8 mouse cellular contexts compared by ENCODE assay signal in genomic region chr7:141293852-141294471, GRCm38 (mm10). TPM values are rescaled to one million over a fixed set of nuclear protein-coding genes. Genes with fewer than 3 reads are reported as not detected.
DNase-seq lines count a peak whose midpoint lies in the region; ATAC-seq and TF ChIP-seq lines count a peak whose summit lies in the region.

No protein-coding gene starts in this region.

- no peak overlapping the region for H3K9ac ChIP-seq in liver, adult 2 months (ENCODE audit: low read depth, low read length)
- H3K9ac ChIP-seq in liver, postnatal 0 days (replicated peaks): 0 out of 2 replicates have a peak overlapping the region, but pooled peaks have one; percentile 16

- peak; percentile 34 for DNase-seq in liver, adult 2 months (ENCODE audit: extremely low read depth, low read depth, low spot score)
- DNase-seq in liver (no peak), adipocyte (ENCODE audit: low spot score) (no peak)
- peak; percentile 71 for DNase-seq in embryonic facial prominence, embryonic 10.5 days (ENCODE audit: low spot score)
- DNase-seq in hindbrain, embryonic 10.5 days (ENCODE audit: low spot score): peak; percentile 69
- no peak for DNase-seq in liver, postnatal 0 days
- DNase-seq in c-Kit-positive CD71-positive TER-119-positive erythroid progenitor cells, embryonic 14.5 days (ENCODE audit: low spot score): no peak

- ATAC-seq in liver, postnatal 0 days: peak; percentile 23; the same call in 1 of the 2 replicates
- peak; percentile 18; the same call in 1 of the 2 replicates for ATAC-seq in neutrophil, adult 5-6 weeks (ENCODE audit: extremely low read depth, insufficient number of reproducible peaks, low FRiP score, poor library complexity, severe bottlenecking)

- no peak overlapping the region for H3K27ac ChIP-seq in liver, adult 2 months (replicated peaks; ENCODE audit: insufficient read depth, low read depth, low read length)
- H3K27ac ChIP-seq in embryonic facial prominence, embryonic 10.5 days (replicated peaks): peak overlapping the region; percentile 31
- H3K27ac ChIP-seq in hindbrain, embryonic 10.5 days: peak overlapping the region; percentile 66
- H3K27ac ChIP-seq in liver, postnatal 0 days (ENCODE audit: low read depth): no peak overlapping the region

- TF ChIP-seq EP300 in liver, postnatal 0 days (IDR thresholded peaks at IDR 0.05; ENCODE audit: low read depth): no peak

- peaks cover 19% of the 10 kb centered on the region for H3K27me3 ChIP-seq in liver, adult 2 months (ENCODE audit: control insufficient read depth, insufficient read depth, low read length)
- peaks cover 75% of the 10 kb centered on the region for H3K27me3 ChIP-seq in embryonic facial prominence, embryonic 10.5 days (replicated peaks; ENCODE audit: low read depth, poor library complexity, severe bottlenecking)
- H3K27me3 ChIP-seq in hindbrain, embryonic 10.5 days (ENCODE audit: insufficient read depth, poor library complexity, severe bottlenecking): peaks cover 80% of the 10 kb centered on the region
- peaks cover 60% of the 10 kb centered on the region for H3K27me3 ChIP-seq in liver, postnatal 0 days (ENCODE audit: insufficient read depth, low read length)

- H3K79me2 ChIP-seq in liver, adult 2 months (ENCODE audit: control insufficient read depth, insufficient read depth, low read length): no peaks in the 10 kb centered on the region

- no peaks in the 10 kb centered on the region for H3K36me3 ChIP-seq in liver, adult 2 months (ENCODE audit: control insufficient read depth, insufficient read depth, low read length)
- peaks cover 31% of the 10 kb centered on the region for H3K36me3 ChIP-seq in embryonic facial prominence, embryonic 10.5 days (replicated peaks)
- H3K36me3 ChIP-seq in hindbrain, embryonic 10.5 days: peaks cover 21% of the 10 kb centered on the region
- H3K36me3 ChIP-seq in liver, postnatal 0 days (replicated peaks; ENCODE audit: insufficient read depth, low read length): no peaks in the 10 kb centered on the region

- no peaks in the 10 kb centered on the region for H3K9me3 ChIP-seq in embryonic facial prominence, embryonic 10.5 days
- H3K9me3 ChIP-seq in hindbrain, embryonic 10.5 days: no peaks in the 10 kb centered on the region
- H3K9me3 ChIP-seq in liver, postnatal 0 days (ENCODE audit: low read length): no peaks in the 10 kb centered on the region

- no peaks in the 10 kb centered on the region; the same call in 1 of the 2 replicates for H3K4me1 ChIP-seq in liver, adult 2 months (ENCODE audit: control insufficient read depth, insufficient read depth, low read length)
- peaks cover 36% of the 10 kb centered on the region for H3K4me1 ChIP-seq in embryonic facial prominence, embryonic 10.5 days
- H3K4me1 ChIP-seq in hindbrain, embryonic 10.5 days (replicated peaks): peaks cover 40% of the 10 kb centered on the region
- H3K4me1 ChIP-seq in liver, postnatal 0 days (ENCODE audit: insufficient read depth): peaks cover 16% of the 10 kb centered on the region

- peak; percentile 53 for TF ChIP-seq CTCF in liver, adult 2 months (IDR thresholded peaks at IDR 0.05; ENCODE audit: low read depth, low read length)
- no peak for TF ChIP-seq CTCF in liver, postnatal 0 days (IDR thresholded peaks at IDR 0.05; ENCODE audit: low read depth)

- TF ChIP-seq POLR2A in liver, adult 2 months (IDR thresholded peaks at IDR 0.05; ENCODE audit: extremely low read depth, insufficient read depth, low read length): no peak

- H3K4me3 ChIP-seq in liver, adult 2 months (ENCODE audit: insufficient read depth, low read depth, low read length): peak overlapping the region; percentile 1; the same call in 1 of the 2 replicates
- H3K4me3 ChIP-seq in embryonic facial prominence, embryonic 10.5 days: peak overlapping the region; percentile 70
- H3K4me3 ChIP-seq in hindbrain, embryonic 10.5 days: peak overlapping the region; percentile 47
- H3K4me3 ChIP-seq in liver, postnatal 0 days (ENCODE audit: low read depth, low read length): peak overlapping the region; percentile 24; the same call in 1 of the 2 replicates

- 2% methylated on average over 50 of the region's 53 CpGs for WGBS in liver, adult 2 months
- WGBS in embryonic facial prominence, embryonic 10.5 days: under 1% methylated on average over 53 of the region's 53 CpGs
- under 1% methylated on average over 53 of the region's 53 CpGs for WGBS in hindbrain, embryonic 10.5 days
- WGBS in liver, postnatal 0 days (ENCODE audit: insufficient replicate concordance): 2% methylated on average over 44 of the region's 53 CpGs

- H3K4me2 ChIP-seq in liver, postnatal 0 days (ENCODE audit: low read depth, low read length): peak overlapping the region; percentile 49

RNA-seq across cellular contexts. Expression of gene Drd4, which starts 2.2 kb away (rescaled TPM):
- not detected in 2 replicates for total RNA-seq in liver, adult 2 months (2014; rRNA removed)
- not detected in 2 replicates for polyA plus RNA-seq in liver, adult 2 months (2012; rRNA removed)
- polyA plus RNA-seq in embryonic facial prominence, embryonic 10.5 days (2016; fragmentation: Nextera tagmentation; extraction: Ambion mirVana): 0.60 and 0.86 TPM in 2 replicates
- 0.34 and 0.35 TPM in 2 replicates for polyA plus RNA-seq in hindbrain, embryonic 10.5 days (2016; fragmentation: Nextera tagmentation; extraction: Ambion mirVana)
- not detected in 2 replicates for polyA plus RNA-seq in liver, postnatal 0 days (2015; fragmentation: Nextera tagmentation; extraction: Ambion mirVana)
- total RNA-seq in neutrophil, adult 5-6 weeks (2017): not detected in 2 replicates

RNA-seq across cellular contexts. Expression of gene Sct, which starts 15.0 kb away (rescaled TPM):
- total RNA-seq in liver, adult 2 months (2014; rRNA removed): not detected in 2 replicates
- polyA plus RNA-seq in liver, adult 2 months (2012; rRNA removed): not detected in 2 replicates
- 8.8 and 9.6 TPM in 2 replicates for polyA plus RNA-seq in embryonic facial prominence, embryonic 10.5 days (2016; fragmentation: Nextera tagmentation; extraction: Ambion mirVana)
- polyA plus RNA-seq in hindbrain, embryonic 10.5 days (2016; fragmentation: Nextera tagmentation; extraction: Ambion mirVana): 8.2 and 12.3 TPM in 2 replicates
- polyA plus RNA-seq in liver, postnatal 0 days (2015; fragmentation: Nextera tagmentation; extraction: Ambion mirVana): not detected in 2 replicates
- not detected in 2 replicates for total RNA-seq in neutrophil, adult 5-6 weeks (2017)

RNA-seq across cellular contexts. Expression of gene Cdhr5, which starts 17.4 kb away (rescaled TPM):
- 18.5 and 40.3 TPM in 2 replicates for total RNA-seq in liver, adult 2 months (2014; rRNA removed)
- 31.2 and 31.7 TPM in 2 replicates for polyA plus RNA-seq in liver, adult 2 months (2012; rRNA removed)
- polyA plus RNA-seq in embryonic facial prominence, embryonic 10.5 days (2016; fragmentation: Nextera tagmentation; extraction: Ambion mirVana): 0.10 and 0.17 TPM in 2 replicates
- 0.32 TPM in 1 of 2 replicates, not detected in the other for polyA plus RNA-seq in hindbrain, embryonic 10.5 days (2016; fragmentation: Nextera tagmentation; extraction: Ambion mirVana)
- polyA plus RNA-seq in liver, postnatal 0 days (2015; fragmentation: Nextera tagmentation; extraction: Ambion mirVana): 1.1 and 1.3 TPM in 2 replicates
- not detected in 2 replicates for total RNA-seq in neutrophil, adult 5-6 weeks (2017)

RNA-seq across cellular contexts. Expression of gene Irf7, which starts 27.7 kb away (rescaled TPM):
- total RNA-seq in liver, adult 2 months (2014; rRNA removed): 22.8 and 32.2 TPM in 2 replicates
- polyA plus RNA-seq in liver, adult 2 months (2012; rRNA removed): 42.4 and 102 TPM in 2 replicates
- polyA plus RNA-seq in embryonic facial prominence, embryonic 10.5 days (2016; fragmentation: Nextera tagmentation; extraction: Ambion mirVana): 0.34 TPM in 2 replicates
- polyA plus RNA-seq in hindbrain, embryonic 10.5 days (2016; fragmentation: Nextera tagmentation; extraction: Ambion mirVana): 1.0 and 1.2 TPM in 2 replicates
- 22.9 and 25.4 TPM in 2 replicates for polyA plus RNA-seq in liver, postnatal 0 days (2015; fragmentation: Nextera tagmentation; extraction: Ambion mirVana)
- 122 and 134 TPM in 2 replicates for total RNA-seq in neutrophil, adult 5-6 weeks (2017)

RNA-seq across cellular contexts. Expression of gene Deaf1, which starts 33.5 kb away (rescaled TPM):
- 3.1 and 5.8 TPM in 2 replicates for total RNA-seq in liver, adult 2 months (2014; rRNA removed)
- polyA plus RNA-seq in liver, adult 2 months (2012; rRNA removed): 6.9 and 7.8 TPM in 2 replicates
- 57.9 and 65.0 TPM in 2 replicates for polyA plus RNA-seq in embryonic facial prominence, embryonic 10.5 days (2016; fragmentation: Nextera tagmentation; extraction: Ambion mirVana)
- 56.8 and 71.6 TPM in 2 replicates for polyA plus RNA-seq in hindbrain, embryonic 10.5 days (2016; fragmentation: Nextera tagmentation; extraction: Ambion mirVana)
- polyA plus RNA-seq in liver, postnatal 0 days (2015; fragmentation: Nextera tagmentation; extraction: Ambion mirVana): 10.7 and 11.9 TPM in 2 replicates
- total RNA-seq in neutrophil, adult 5-6 weeks (2017): 23.2 and 27.9 TPM in 2 replicates

Comparison
In these comparisons a context has a peak if more than half of its experiments do, and no peak if none do; other contexts are left out.
1. DNase-seq: peak in liver, adult 2 months (single experiment), embryonic facial prominence, embryonic 10.5 days (single experiment) and hindbrain, embryonic 10.5 days (single experiment); none in liver (single experiment), liver, postnatal 0 days (single experiment), adipocyte (single experiment) and c-Kit-positive CD71-positive TER-119-positive erythroid progenitor cells, embryonic 14.5 days (single experiment).
2. RNA of gene Cdhr5, which starts 17.4 kb away (polyA plus RNA-seq): 31.2 to 31.7 TPM in liver, adult 2 months; 1.1 to 1.3 TPM in liver, postnatal 0 days, 0.10 to 0.17 TPM in embryonic facial prominence, embryonic 10.5 days and 0.32 TPM in hindbrain, embryonic 10.5 days; every median in the first group is over 10 times any median in the second.
3. H3K27ac ChIP-seq: peak in embryonic facial prominence, embryonic 10.5 days (single experiment) and hindbrain, embryonic 10.5 days (single experiment); none in liver, adult 2 months (single experiment) and liver, postnatal 0 days (single experiment).
4. H3K4me3 ChIP-seq: peak in every context shown above with its lines; median percentile 70 in embryonic facial prominence, embryonic 10.5 days; 47 in hindbrain, embryonic 10.5 days; 24 in liver, postnatal 0 days; 1 in liver, adult 2 months.